27 mouse cellular contexts compared by ENCODE assay signal in the genomic region with DNA sequence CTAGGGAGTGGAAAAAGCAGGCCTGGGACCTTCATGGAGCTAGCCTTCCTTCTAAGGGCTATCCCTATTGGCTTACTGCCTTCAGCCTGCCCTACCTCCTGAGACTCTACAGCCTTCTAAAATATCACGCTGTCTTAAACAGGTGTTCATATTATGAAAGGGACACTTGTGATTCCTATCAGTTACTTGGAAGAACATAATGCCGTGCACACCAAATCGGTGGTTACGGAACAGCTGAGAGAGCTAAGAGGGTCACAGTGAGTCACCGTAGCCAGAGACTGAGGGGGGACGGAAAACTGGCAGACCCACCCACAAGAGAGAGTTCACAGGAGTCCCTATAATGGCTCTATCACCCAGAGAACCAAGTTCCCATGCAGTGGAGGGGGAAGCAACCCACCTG. TPM values are rescaled to one million over a fixed set of nuclear protein-coding genes. Genes with fewer than 3 reads are reported as not detected.
DNase-seq lines count a peak whose midpoint lies in the region; ATAC-seq and TF ChIP-seq lines count a peak whose summit lies in the region.
"Had no signal": no experiment of that assay in that cellular context is flagged by ENCODE, and none has a peak within 500 bp of the region (broad histone marks: within the 10 kb centered on the region; RNA-seq: fewer than 3 reads in every experiment).

No protein-coding gene starts in this region.

- H3K27me3 ChIP-seq in intestine, embryonic 16.5 days (replicated peaks; ENCODE audit: control insufficient read depth, insufficient read depth, low read length): no peaks in the 10 kb centered on the region
- H3K27me3 ChIP-seq in intestine, embryonic 15.5 days (replicated peaks): no peaks in the 10 kb centered on the region
- H3K27me3 ChIP-seq in E14TG2a.4 (ENCODE audit: insufficient read depth, low read length): no peaks in the 10 kb centered on the region
- no peaks in the 10 kb centered on the region for H3K27me3 ChIP-seq in limb, embryonic 15.5 days
- H3K27me3 ChIP-seq: heart, embryonic 12.5 days; hindbrain, embryonic 15.5 days; limb, embryonic 12.5 days; liver, embryonic 13.5 days; neural tube, embryonic 15.5 days had no signal

- ATAC-seq in intestine, embryonic 16.5 days: no peak
- no peak for ATAC-seq in intestine, embryonic 15.5 days
- no peak for ATAC-seq in limb, embryonic 15.5 days (ENCODE audit: insufficient number of reproducible peaks, low FRiP score, low TSS enrichment, low read depth)
- ATAC-seq: forebrain, embryonic 14.5 days; inflammation-experienced regulatory T-cells, adult 6 months had no signal

- DNase-seq in gastrocnemius, adult 18-20 months (ENCODE audit: low spot score): peak; percentile 51
- no peak for DNase-seq in gastrocnemius, postnatal 25 days
- DNase-seq in right cerebral cortex, adult 18-20 months: no peak
- DNase-seq in lung, postnatal 4 days: no peak
- DNase-seq: cerebellum, adult 18-20 months; cerebellum, postnatal 14 days; kidney, adult 8-10 months; kidney, postnatal 4 days; layer of hippocampus, adult 9-11 months; liver, embryonic 13.5 days; lung, adult 2 months; lung, postnatal 10 days; midbrain, embryonic 14.5 days; retina, postnatal 1 day; thymus, postnatal 14 days had no signal

- H3K4me2 ChIP-seq in intestine, embryonic 16.5 days (ENCODE audit: low read depth, low read length): no peak overlapping the region
- H3K4me2 ChIP-seq in intestine, embryonic 15.5 days (replicated peaks): no peak overlapping the region
- H3K4me2 ChIP-seq in limb, embryonic 15.5 days: no peak overlapping the region
- H3K4me2 ChIP-seq: heart, embryonic 12.5 days; hindbrain, embryonic 15.5 days; limb, embryonic 12.5 days; liver, embryonic 13.5 days; neural tube, embryonic 15.5 days had no signal

- no peaks in the 10 kb centered on the region for H3K36me3 ChIP-seq in intestine, embryonic 16.5 days (ENCODE audit: control insufficient read depth, insufficient read depth, low read length)
- no peaks in the 10 kb centered on the region for H3K36me3 ChIP-seq in intestine, embryonic 15.5 days
- peaks cover 40% of the 10 kb centered on the region for H3K36me3 ChIP-seq in E14TG2a.4 (ENCODE audit: insufficient read depth, low read length)
- H3K36me3 ChIP-seq in limb, embryonic 15.5 days: no peaks in the 10 kb centered on the region
- H3K36me3 ChIP-seq: heart, embryonic 12.5 days; hindbrain, embryonic 10.5 days; hindbrain, embryonic 15.5 days; limb, embryonic 12.5 days; liver, embryonic 13.5 days; neural tube, embryonic 15.5 days had no signal

- peaks cover 46% of the 10 kb centered on the region for H3K4me1 ChIP-seq in intestine, embryonic 16.5 days (ENCODE audit: control insufficient read depth, insufficient read depth, low read length)
- peaks cover 38% of the 10 kb centered on the region for H3K4me1 ChIP-seq in intestine, embryonic 15.5 days (replicated peaks)
- H3K4me1 ChIP-seq in E14TG2a.4 (replicated peaks; ENCODE audit: low read depth, low read length): peaks cover 92% of the 10 kb centered on the region
- peaks cover 32% of the 10 kb centered on the region for H3K4me1 ChIP-seq in limb, embryonic 15.5 days
- H3K4me1 ChIP-seq: neural tube, embryonic 15.5 days had no signal

- no peak overlapping the region for H3K4me3 ChIP-seq in intestine, embryonic 16.5 days (ENCODE audit: low read length)
- no peak overlapping the region for H3K4me3 ChIP-seq in intestine, embryonic 15.5 days (replicated peaks)
- H3K4me3 ChIP-seq in E14TG2a.4 (replicated peaks; ENCODE audit: low read length): 0 out of 2 replicates have a peak overlapping the region, but pooled peaks have one; percentile 10
- H3K4me3 ChIP-seq in limb, embryonic 15.5 days: no peak overlapping the region
- H3K4me3 ChIP-seq: heart, embryonic 12.5 days; hindbrain, embryonic 10.5 days; hindbrain, embryonic 15.5 days; limb, embryonic 12.5 days; liver, embryonic 13.5 days; neural tube, embryonic 15.5 days had no signal

- no peak for TF ChIP-seq CTCF in E14TG2a.4 (conservative IDR thresholded peaks at IDR 0.05; ENCODE audit: low read length)

- WGBS in intestine, embryonic 16.5 days: 83% methylated on average over 6 of the region's 6 CpGs
- WGBS in intestine, embryonic 15.5 days: 82% methylated on average over 6 of the region's 6 CpGs
- 77% methylated on average over 6 of the region's 6 CpGs for WGBS in limb, embryonic 15.5 days

- peak overlapping the region; percentile 45; the same call in 1 of the 2 replicates for H3K27ac ChIP-seq in intestine, embryonic 16.5 days (ENCODE audit: low read length)
- no peak overlapping the region for H3K27ac ChIP-seq in intestine, embryonic 15.5 days
- peak overlapping the region; percentile 27; the same call in 1 of the 2 replicates for H3K27ac ChIP-seq in limb, embryonic 15.5 days
- H3K27ac ChIP-seq: hindbrain, embryonic 10.5 days; hindbrain, embryonic 15.5 days; limb, embryonic 12.5 days; liver, embryonic 13.5 days; neural tube, embryonic 15.5 days had no signal

- no peaks in the 10 kb centered on the region for H3K9me3 ChIP-seq in intestine, embryonic 16.5 days (ENCODE audit: control insufficient read depth, low read length)
- H3K9me3 ChIP-seq in intestine, embryonic 15.5 days: no peaks in the 10 kb centered on the region
- no peaks in the 10 kb centered on the region for H3K9me3 ChIP-seq in E14TG2a.4 (ENCODE audit: low read length)
- H3K9me3 ChIP-seq in limb, embryonic 15.5 days: no peaks in the 10 kb centered on the region
- H3K9me3 ChIP-seq: heart, embryonic 12.5 days; hindbrain, embryonic 10.5 days; hindbrain, embryonic 15.5 days; limb, embryonic 12.5 days; liver, embryonic 13.5 days; neural tube, embryonic 15.5 days had no signal

- H3K9ac ChIP-seq in intestine, embryonic 16.5 days (ENCODE audit: low read depth, low read length): 0 out of 2 replicates have a peak overlapping the region, but pooled peaks have one; percentile 16
- H3K9ac ChIP-seq in intestine, embryonic 15.5 days: no peak overlapping the region
- no peak overlapping the region for H3K9ac ChIP-seq in limb, embryonic 15.5 days
- H3K9ac ChIP-seq: heart, embryonic 12.5 days; hindbrain, embryonic 15.5 days; limb, embryonic 12.5 days; liver, embryonic 13.5 days; neural tube, embryonic 15.5 days had no signal

RNA-seq across cellular contexts. Expression of a gene that starts 24.4 kb away (rescaled TPM):
- 100 to 1,000 TPM; 100 to 102 TPM for total RNA-seq in gastrocnemius, adult 18-20 months (2021)
- 10 to 100 TPM; 79.2 to 96.7 TPM for total RNA-seq in gastrocnemius, postnatal 25 days (2021)
- 95.3 and 105 TPM in 2 replicates for polyA plus RNA-seq in intestine, embryonic 16.5 days (2015; fragmentation: Nextera tagmentation; extraction: Ambion mirVana)
- 71.5 and 72.2 TPM in 2 replicates for polyA plus RNA-seq in intestine, embryonic 15.5 days (2015; fragmentation: Nextera tagmentation; extraction: Ambion mirVana)
- polyA plus RNA-seq in limb, embryonic 15.5 days (2015; fragmentation: Nextera tagmentation; extraction: Ambion mirVana): 20.9 and 28.6 TPM in 2 replicates

RNA-seq across cellular contexts. Expression of a gene that starts 36.5 kb away (rescaled TPM):
- total RNA-seq in gastrocnemius, adult 18-20 months (2021): 1 to 10 TPM; 2.2 to 4.1 TPM
- 1 to 10 TPM; 1.8 to 2.7 TPM for total RNA-seq in gastrocnemius, postnatal 25 days (2021)
- 0.86 and 1.9 TPM in 2 replicates for polyA plus RNA-seq in intestine, embryonic 16.5 days (2015; fragmentation: Nextera tagmentation; extraction: Ambion mirVana)
- polyA plus RNA-seq in intestine, embryonic 15.5 days (2015; fragmentation: Nextera tagmentation; extraction: Ambion mirVana): 1.9 TPM in 1 of 2 replicates, not detected in the other
- polyA plus RNA-seq in limb, embryonic 15.5 days (2015; fragmentation: Nextera tagmentation; extraction: Ambion mirVana): 2.5 TPM in 1 of 2 replicates, not detected in the other
- total RNA-seq: monocyte, adult 5-6 weeks had no signal
- polyA plus RNA-seq: forebrain, embryonic 14.5 days; heart, embryonic 12.5 days; hindbrain, embryonic 10.5 days; hindbrain, embryonic 15.5 days; inflammation-experienced regulatory T-cells, adult 6 months; limb, embryonic 12.5 days; midbrain, embryonic 14.5 days; neural tube, embryonic 15.5 days had no signal
